In the genomic region with DNA sequence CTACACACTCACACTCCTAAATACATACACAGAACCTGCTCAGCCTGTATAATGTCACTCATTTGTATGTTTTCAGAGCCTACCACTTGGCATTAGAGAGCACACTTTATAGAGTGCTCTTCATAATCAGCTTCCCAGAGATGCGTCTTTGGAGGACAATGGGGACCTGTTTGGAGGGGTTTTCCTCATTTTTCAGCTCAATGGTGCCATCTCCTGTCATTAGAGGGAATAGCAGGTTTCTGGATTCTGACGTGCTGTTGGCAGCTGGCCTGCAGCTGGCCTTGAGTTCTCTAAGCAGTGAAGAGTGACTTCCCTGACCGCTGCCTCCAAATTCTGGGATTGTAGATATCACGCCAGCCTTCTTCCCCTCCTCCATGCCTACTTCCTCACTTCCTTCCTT, we compare ENCODE assay signal across 9 mouse cellular contexts. TPM values are rescaled to one million over a fixed set of nuclear protein-coding genes. Genes with fewer than 3 reads are reported as not detected.
A peak's percentile ranks its signal among the peaks of the same experiment; 100 is the strongest.
DNase-seq lines count a peak whose midpoint lies in the region; ATAC-seq and TF ChIP-seq lines count a peak whose summit lies in the region.
"Had no signal": no experiment of that assay in that cellular context is flagged by ENCODE, and none has a peak within 500 bp of the region (broad histone marks: within the 10 kb centered on the region; RNA-seq: fewer than 3 reads in every experiment).

No protein-coding gene starts in this region.

- WGBS in thymus, adult 2 months = 11% methylated on average over 4 of the region's 4 CpGs
- WGBS in intestine, embryonic 16.5 days = 2% methylated on average over 4 of the region's 4 CpGs
- 11% methylated on average over 4 of the region's 4 CpGs for WGBS in midbrain, embryonic 15.5 days
- WGBS in stomach, embryonic 14.5 days = 1% methylated on average over 4 of the region's 4 CpGs

- no peak overlapping the region for H3K27ac ChIP-seq in thymus, adult 2 months (ENCODE audit: control insufficient read depth, insufficient read depth, low read length)
- H3K27ac ChIP-seq in intestine, embryonic 16.5 days (ENCODE audit: low read length) = no peak overlapping the region; the same call in 1 of the 2 replicates
- H3K27ac ChIP-seq in midbrain, embryonic 15.5 days = no peak overlapping the region
- no peak overlapping the region for H3K27ac ChIP-seq in stomach, embryonic 14.5 days (ENCODE audit: low read length)
- H3K27ac ChIP-seq: embryonic facial prominence, embryonic 15.5 days had no signal

- peak; percentile 20 for DNase-seq in thymus, adult 2 months
- DNase-seq in thymus, adult 18-20 months = no peak
- peak; percentile 68 to 79 for DNase-seq in cerebellum, postnatal 14 days
- peak; percentile 54 to 64 for DNase-seq in gastrocnemius, adult 8-10 months (ENCODE audit: low spot score in 2 of 2)
- peak; percentile 68 for DNase-seq in left cerebral cortex, postnatal 4 days

- no peak for TF ChIP-seq CTCF in thymus, adult 2 months (IDR thresholded peaks at IDR 0.05; ENCODE audit: borderline replicate concordance, control insufficient read depth, extremely low read depth, insufficient read depth, low read length, poor library complexity)

- no peaks in the 10 kb centered on the region for H3K4me1 ChIP-seq in thymus, adult 2 months (replicated peaks; ENCODE audit: control insufficient read depth, insufficient read depth, low read length)
- peaks cover 4% of the 10 kb centered on the region; the same call in 1 of the 2 replicates for H3K4me1 ChIP-seq in intestine, embryonic 16.5 days (ENCODE audit: control insufficient read depth, insufficient read depth, low read length)
- H3K4me1 ChIP-seq in midbrain, embryonic 15.5 days = no peaks in the 10 kb centered on the region
- no peaks in the 10 kb centered on the region for H3K4me1 ChIP-seq in stomach, embryonic 14.5 days (ENCODE audit: control insufficient read depth, insufficient read depth, low read length)
- H3K4me1 ChIP-seq: embryonic facial prominence, embryonic 15.5 days had no signal

- H3K9me3 ChIP-seq in intestine, embryonic 16.5 days (ENCODE audit: control insufficient read depth, low read length) = no peaks in the 10 kb centered on the region
- no peaks in the 10 kb centered on the region for H3K9me3 ChIP-seq in midbrain, embryonic 15.5 days
- no peaks in the 10 kb centered on the region for H3K9me3 ChIP-seq in stomach, embryonic 14.5 days (ENCODE audit: control insufficient read depth, low read depth, low read length)
- H3K9me3 ChIP-seq: embryonic facial prominence, embryonic 15.5 days had no signal

- no peaks in the 10 kb centered on the region for H3K36me3 ChIP-seq in thymus, adult 2 months (ENCODE audit: control insufficient read depth, insufficient read depth, low read length)
- H3K36me3 ChIP-seq in intestine, embryonic 16.5 days (ENCODE audit: control insufficient read depth, insufficient read depth, low read length) = no peaks in the 10 kb centered on the region
- no peaks in the 10 kb centered on the region for H3K36me3 ChIP-seq in midbrain, embryonic 15.5 days (replicated peaks)
- H3K36me3 ChIP-seq in stomach, embryonic 14.5 days (ENCODE audit: control insufficient read depth, insufficient read depth, low read length) = no peaks in the 10 kb centered on the region
- H3K36me3 ChIP-seq: embryonic facial prominence, embryonic 15.5 days had no signal

- no peaks in the 10 kb centered on the region for H3K27me3 ChIP-seq in thymus, adult 2 months (ENCODE audit: control insufficient read depth, insufficient read depth, low read length)
- no peaks in the 10 kb centered on the region for H3K27me3 ChIP-seq in intestine, embryonic 16.5 days (replicated peaks; ENCODE audit: control insufficient read depth, insufficient read depth, low read length)
- H3K27me3 ChIP-seq in midbrain, embryonic 15.5 days (replicated peaks) = no peaks in the 10 kb centered on the region
- H3K27me3 ChIP-seq in stomach, embryonic 14.5 days (ENCODE audit: control insufficient read depth, insufficient read depth, low read length) = no peaks in the 10 kb centered on the region
- H3K27me3 ChIP-seq: embryonic facial prominence, embryonic 15.5 days had no signal

- H3K9ac ChIP-seq in intestine, embryonic 16.5 days (ENCODE audit: low read depth, low read length) = no peak overlapping the region
- no peak overlapping the region for H3K9ac ChIP-seq in midbrain, embryonic 15.5 days
- H3K9ac ChIP-seq in stomach, embryonic 14.5 days (replicated peaks; ENCODE audit: low read depth, low read length) = no peak overlapping the region
- H3K9ac ChIP-seq: embryonic facial prominence, embryonic 15.5 days had no signal

- no peak overlapping the region for H3K4me3 ChIP-seq in thymus, adult 2 months (ENCODE audit: control insufficient read depth, insufficient read depth, low read length)
- no peak overlapping the region for H3K4me3 ChIP-seq in intestine, embryonic 16.5 days (ENCODE audit: low read length)
- no peak overlapping the region for H3K4me3 ChIP-seq in midbrain, embryonic 15.5 days
- H3K4me3 ChIP-seq in stomach, embryonic 14.5 days (ENCODE audit: low read depth, low read length) = no peak overlapping the region
- H3K4me3 ChIP-seq: embryonic facial prominence, embryonic 15.5 days had no signal

- no peak overlapping the region for H3K4me2 ChIP-seq in intestine, embryonic 16.5 days (ENCODE audit: low read depth, low read length)
- no peak overlapping the region for H3K4me2 ChIP-seq in midbrain, embryonic 15.5 days
- H3K4me2 ChIP-seq in stomach, embryonic 14.5 days (replicated peaks; ENCODE audit: low read depth, low read length) = no peak overlapping the region
- H3K4me2 ChIP-seq: embryonic facial prominence, embryonic 15.5 days had no signal

- no peak for TF ChIP-seq POLR2A in thymus, adult 2 months (IDR thresholded peaks at IDR 0.05; ENCODE audit: control insufficient read depth, extremely low read depth, insufficient read depth, low read length, poor library complexity)

- peak; percentile 41; the same call in 1 of the 2 replicates for ATAC-seq in intestine, embryonic 16.5 days
- ATAC-seq in midbrain, embryonic 15.5 days (replicated peaks) = peak; percentile 70
- ATAC-seq in stomach, embryonic 14.5 days (ENCODE audit: insufficient number of reproducible peaks, insufficient read depth, low FRiP score, low read depth) = peak; percentile 61; the same call in 1 of the 2 replicates

- intact Hi-C loops in left cerebral cortex, postnatal 4 days (cut with DNase I) = loop anchor here (10.0 kb wide), 2 partner anchors 190 to 310 kb away; partner anchors contain the start of genes Aqp5 and Gpd1

RNA-seq across cellular contexts. Expression of gene Lima1, which starts 29.1 kb away (rescaled TPM):
- 11.0 and 12.3 TPM in 2 replicates for polyA plus RNA-seq in thymus, adult 2 months (2012; rRNA removed)
- total RNA-seq in gastrocnemius, adult 8-10 months (2022) = 1 to 10 TPM; 5.8 to 9.4 (median 6.5) TPM
- polyA plus RNA-seq in intestine, embryonic 16.5 days (2015; fragmentation: Nextera tagmentation; extraction: Ambion mirVana) = 105 and 112 TPM in 2 replicates
- 10 to 100 TPM; 13.6 to 15.6 TPM for total RNA-seq in left cerebral cortex, postnatal 4 days (2021)
- polyA plus RNA-seq in midbrain, embryonic 15.5 days (2015; fragmentation: Nextera tagmentation; extraction: Ambion mirVana) = 13.9 and 14.2 TPM in 2 replicates
- polyA plus RNA-seq in stomach, embryonic 14.5 days (2014; fragmentation: Nextera tagmentation; extraction: Ambion mirVana) = 69.4 and 78.0 TPM in 2 replicates

Comparison
In these comparisons a context has a peak if more than half of its experiments do, and no peak if none do; other contexts are left out.
1. DNase-seq: peak in thymus, adult 2 months (single experiment), cerebellum, postnatal 14 days (2 of 2), gastrocnemius, adult 8-10 months (2 of 2) and left cerebral cortex, postnatal 4 days (single experiment); none in thymus, adult 18-20 months (0 of 2).
2. Peak in every context shown above with its lines, with median percentiles within 50 percentile points of each other: ATAC-seq.